Mouse (Mus musculus): ENCODE results near the gene Stard3nl.

- TF ChIP-seq CTCF (IDR thresholded peaks at IDR 0.05; ENCODE audit: extremely low read depth, insufficient read depth, insufficient read length, insufficient replicate concordance) (no peak), POLR2A (IDR thresholded peaks at IDR 0.05; ENCODE audit: low read depth, low read length) (no peak)
These were observed 15.1 kb upstream of the Stard3nl start for GRCm38 (mm10) chr13:19410694-19411093.
